Mouse (Mus musculus): ENCODE results near the gene Vmn2r70. TPM values are rescaled to one million over a fixed set of nuclear protein-coding genes. Genes with fewer than 3 reads are reported as not detected.

Vmn2r70 gene
- total RNA-seq (2021), result not detected in 2 replicates
- long read RNA-seq, result 0 reads

- DNase-seq, result no peak
Observed at GRCm38 (mm10) chr7:85569092-85569491, at the start of gene Vmn2r70. Gene Vmn2r70 (minus strand): TSS chr7:85569192.

GRCm38 (mm10) chr7:85562787-85563186, 6.2 kb downstream of the Vmn2r70 start, which contains the start of gene Vmn2r71:
Gene Vmn2r71 (plus strand): TSS chr7:85563087.
- no peak for DNase-seq

GRCm38 (mm10) chr7:85543118-85543517, 25.9 kb downstream of the Vmn2r70 start:
- no peak for DNase-seq

GRCm38 (mm10) chr7:85542108-85542507, 26.9 kb downstream of the Vmn2r70 start:
- no peak for DNase-seq

Other genes with a start within 250 kb of the Vmn2r70 start
- gene Vmn2r69, start 153.3 kb downstream of the Vmn2r70 start, total RNA-seq (2021), result not detected in 2 replicates
- not detected in 2 replicates for gene Vmn2r71, start 6.1 kb downstream of the Vmn2r70 start, total RNA-seq (2021)
- gene Vmn2r72, start 185.9 kb upstream of the Vmn2r70 start, total RNA-seq (2021), result not detected in 2 replicates